Mouse (Mus musculus) midbrain, embryonic 14.5 days (tissue): ENCODE measurements around the gene Abcf1. TPM values are rescaled to one million over a fixed set of nuclear protein-coding genes. Genes with fewer than 3 reads are reported as not detected.
"Not testable (repeated sequence)": the region's sequence is repeated elsewhere in the genome, so short reads cannot be mapped to it uniquely, and the experiment has no call there.

ENCODE experiments used
- ATAC-seq: fragments of 200-750 bp; cut with Nextera tagmentation; 2 replicates; pipeline ENCODE4 v1.8.0; 2017; ENCODE audit warnings: moderate number of reproducible peaks, moderate library complexity; ENCODE audit not compliant: low FRiP score, low TSS enrichment
- DNase-seq: peaks from one replicate; pipeline ENCODE4 v3.0.0-alpha.2; 2015
- H3K27ac ChIP-seq: fragments of 300-500 bp; sonication (generic); replicated peaks from 2 replicates; pipeline ENCODE4 v1.5.1; 2014; ENCODE audit warnings: mild to moderate bottlenecking, low read depth, low read length, moderate library complexity
- H3K27me3 ChIP-seq: fragments of 300-500 bp; sonication (generic); 2 replicates; pipeline ENCODE4 v1.6.1; 2014; ENCODE audit warnings: low read length, control low read depth, mixed read lengths; ENCODE audit not compliant: control insufficient read depth, insufficient read depth
- H3K36me3 ChIP-seq: fragments of 300-500 bp; sonication (generic); 2 replicates; pipeline ENCODE4 v1.6.1; 2014; ENCODE audit warnings: low read length, control low read depth; ENCODE audit not compliant: control insufficient read depth, insufficient read depth
- H3K4me1 ChIP-seq: fragments of 300-500 bp; sonication (generic); 2 replicates; pipeline ENCODE4 v1.6.1; 2014; ENCODE audit warnings: mild to moderate bottlenecking, antibody characterized with exemption, low read length, control low read depth; ENCODE audit not compliant: control insufficient read depth, insufficient read depth
- H3K4me2 ChIP-seq: fragments of 300-500 bp; sonication (generic); 2 replicates; pipeline ENCODE4 v1.6.1; 2014; ENCODE audit warnings: mild to moderate bottlenecking, low read length, moderate library complexity
- H3K4me3 ChIP-seq: fragments of 300-500 bp; sonication (generic); replicated peaks from 2 replicates; pipeline ENCODE4 v1.5.1; 2014; ENCODE audit warnings: low read depth, low read length
- H3K9ac ChIP-seq: fragments of 300-500 bp; sonication (generic); replicated peaks from 2 replicates; pipeline ENCODE4 v1.6.1; 2014; ENCODE audit warnings: mild to moderate bottlenecking, low read length, moderate library complexity
- H3K9me3 ChIP-seq: fragments of 300-500 bp; sonication (generic); 2 replicates; pipeline ENCODE4 v1.6.1; 2016; ENCODE audit warnings: low read length, control low read depth, mixed read lengths; ENCODE audit not compliant: control insufficient read depth
- whole genome bisulfite sequencing: fragments of 180-500 bp; shearing (Covaris S2); extraction: QIAGEN DNeasy Blood & Tissue Kit; methylation state at CpG from one replicate; pipeline ENCODE4 v1.1.7; 2014; 5-methylcytosine and 5-hydroxymethylcytosine counted together
- polyA plus RNA-seq: library from polyadenylated mRNA; unstranded; fragments of >200 nt; fragmentation: Nextera tagmentation; extraction: Ambion mirVana; gene quantifications from 2 replicates; pipeline ENCODE4 v1.2.1, GENCODE M21; 2014

The Abcf1 gene
- 64.9 and 82.4 TPM in 2 replicates for polyA plus RNA-seq

GRCm38 (mm10) chr17:35969418-35970389, at the start of gene Abcf1:
Gene Abcf1, minus strand, starts transcription at chr17:35969761.
- peaks cover 25% of the 10 kb centered on the region for H3K36me3 ChIP-seq
- DNase-seq = peak; percentile 100
- peak within 1 kb of the TSS; percentile 82 for H3K4me3 ChIP-seq
- WGBS = under 1% methylated on average over 68 of the region's 68 CpGs
- H3K27me3 ChIP-seq = no peaks in the 10 kb centered on the region
- H3K9ac ChIP-seq = peak within 1 kb of the TSS; percentile 65
- no peaks in the 10 kb centered on the region for H3K9me3 ChIP-seq
- H3K4me2 ChIP-seq = peak within 1 kb of the TSS; percentile 82
- peak within 1 kb of the TSS; percentile 74 for H3K27ac ChIP-seq
- peaks cover 10% of the 10 kb centered on the region for H3K4me1 ChIP-seq
- ATAC-seq = peak; percentile 99

DNA sequence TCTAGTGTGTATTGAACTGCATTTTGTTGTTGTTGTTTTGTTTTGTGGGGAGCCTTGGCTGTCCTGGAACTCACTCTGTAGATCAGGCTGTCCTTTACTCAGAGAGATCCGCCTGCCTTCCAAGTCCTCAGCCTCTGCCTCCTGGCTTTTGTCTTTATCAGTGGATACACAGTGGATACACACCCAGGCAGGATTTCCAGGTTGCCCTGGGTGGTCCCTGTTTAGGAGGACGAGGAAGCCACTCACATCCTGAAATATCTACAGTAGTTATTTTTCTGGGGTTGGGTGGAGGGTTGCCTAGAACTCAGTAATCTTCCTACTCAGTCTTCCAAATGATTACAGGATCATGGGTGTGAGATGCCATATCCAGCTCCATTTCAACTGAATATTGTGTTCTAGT, 49.4 kb upstream of the Abcf1 start:
- 73% methylated on average over 2 of the region's 2 CpGs for WGBS
- DNase-seq = no peak
- H3K36me3 ChIP-seq = peaks cover 15% of the 10 kb centered on the region

DNA sequence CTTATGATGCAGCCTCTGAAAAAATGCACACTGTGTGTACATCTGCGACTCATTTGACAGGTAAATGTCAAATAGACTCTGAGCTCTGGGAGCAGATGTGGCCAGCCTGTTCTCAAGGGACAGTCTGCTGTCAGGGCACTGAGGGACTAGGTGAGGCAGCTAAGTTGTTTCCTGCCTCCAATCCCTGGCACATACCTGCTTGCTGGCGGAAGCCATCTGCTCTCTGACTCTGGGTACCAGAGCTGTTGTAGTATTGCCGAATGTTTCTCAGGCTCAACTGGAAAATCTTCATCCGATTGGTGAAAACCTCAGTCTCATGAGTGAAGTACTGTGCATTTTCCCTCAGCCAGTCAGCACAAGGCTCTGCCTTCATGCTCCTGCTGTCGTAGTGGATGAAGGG, 47.5 kb upstream of the Abcf1 start:
- 91% methylated on average over 5 of the region's 5 CpGs for WGBS
- Histone ChIP-seq H3K9me3 (no peaks in the 10 kb centered on the region), H3K36me3 (peaks cover 15% of the 10 kb centered on the region), H3K4me1 (no peaks in the 10 kb centered on the region), H3K9ac (no peak overlapping the region), H3K4me2 (no peak overlapping the region), H3K27me3 (no peaks in the 10 kb centered on the region), H3K4me3 (no peak overlapping the region), H3K27ac (no peak overlapping the region)
- ATAC-seq (no peak), DNase-seq (no peak)

More for the DNA sequence above, 49.4 kb upstream of the Abcf1 start:
- Histone ChIP-seq H3K27ac (no peak overlapping the region), H3K4me3 (no peak overlapping the region), H3K27me3 (no peaks in the 10 kb centered on the region), H3K4me2 (no peak overlapping the region), H3K9ac (no peak overlapping the region), H3K9me3 (no peaks in the 10 kb centered on the region), H3K4me1 (no peaks in the 10 kb centered on the region)
- no peak for ATAC-seq

GRCm38 (mm10) chr17:36014977-36015376, 45.4 kb upstream of the Abcf1 start:
- 98% methylated on average over 5 of the region's 5 CpGs for WGBS
- no peaks in the 10 kb centered on the region for H3K27me3 ChIP-seq
- no peak overlapping the region for H3K9ac ChIP-seq
- H3K27ac ChIP-seq = no peak overlapping the region
- no peaks in the 10 kb centered on the region for H3K4me1 ChIP-seq
- H3K4me2 ChIP-seq = no peak overlapping the region
- no peak overlapping the region for H3K4me3 ChIP-seq
- peaks cover 15% of the 10 kb centered on the region for H3K36me3 ChIP-seq
- ATAC-seq (no peak), DNase-seq (no peak)
- no peaks in the 10 kb centered on the region for H3K9me3 ChIP-seq

DNA sequence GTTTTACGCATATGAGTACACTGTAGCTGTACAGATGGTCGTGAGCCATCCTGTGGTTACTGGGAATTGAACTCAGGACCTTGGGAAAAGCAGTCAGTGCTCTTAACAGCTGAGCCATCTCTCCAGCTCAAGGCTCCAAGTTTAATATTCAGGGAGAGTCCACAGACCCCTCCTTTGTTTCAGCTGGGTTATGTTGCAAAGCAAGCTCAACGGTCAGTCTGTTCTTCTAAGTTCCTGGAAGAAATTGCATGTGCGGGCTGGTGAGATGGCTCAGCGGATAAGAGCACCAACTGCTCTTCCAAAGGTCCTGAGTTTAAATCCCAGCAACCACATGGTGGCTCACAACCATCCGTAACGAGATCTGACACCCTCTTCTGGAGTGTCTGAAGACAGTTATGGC, 34.8 kb upstream of the Abcf1 start:
- H3K27ac ChIP-seq, H3K4me3 ChIP-seq, H3K9ac ChIP-seq, DNase-seq, H3K27me3 ChIP-seq, H3K4me1 ChIP-seq, H3K9me3 ChIP-seq, H3K4me2 ChIP-seq, H3K36me3 ChIP-seq, ATAC-seq: not testable (repeated sequence)
- WGBS = 94% methylated on average over 7 of the region's 7 CpGs

GRCm38 (mm10) chr17:36003331-36003730, 33.8 kb upstream of the Abcf1 start:
- Histone ChIP-seq H3K4me1 (no peaks in the 10 kb centered on the region), H3K36me3 (no peaks in the 10 kb centered on the region), H3K27me3 (no peaks in the 10 kb centered on the region), H3K9me3 (no peaks in the 10 kb centered on the region), H3K4me2 (no peak overlapping the region), H3K27ac (no peak overlapping the region), H3K9ac (no peak overlapping the region), H3K4me3 (no peak overlapping the region)
- DNase-seq (no peak), ATAC-seq (no peak)
- 97% methylated on average over 7 of the region's 7 CpGs for WGBS

DNA sequence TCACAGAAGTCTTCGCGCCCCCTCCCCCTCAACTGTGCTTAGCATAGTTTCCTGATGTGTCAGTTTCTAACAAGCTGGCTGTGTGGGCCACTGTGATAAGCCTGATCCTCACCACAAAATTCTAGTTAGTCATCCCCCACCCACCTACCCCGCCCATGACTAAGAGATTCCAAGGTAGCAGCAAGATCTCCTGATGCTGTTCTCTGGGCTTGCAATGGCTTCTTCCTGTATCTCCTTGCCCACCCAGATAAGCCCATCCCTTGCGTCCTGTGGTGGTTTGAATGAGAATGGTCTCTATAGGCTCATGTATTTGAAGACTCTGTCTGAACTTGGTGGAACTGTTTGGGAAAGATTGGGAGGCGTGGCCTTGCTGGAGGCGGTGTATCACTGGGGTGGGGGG, 32.4 kb upstream of the Abcf1 start:
- Histone ChIP-seq H3K4me2 (no peak overlapping the region), H3K9ac (no peak overlapping the region), H3K27me3 (no peaks in the 10 kb centered on the region), H3K36me3 (no peaks in the 10 kb centered on the region), H3K4me1 (no peaks in the 10 kb centered on the region), H3K27ac (no peak overlapping the region), H3K4me3 (no peak overlapping the region), H3K9me3 (no peaks in the 10 kb centered on the region)
- ATAC-seq = no peak
- no peak for DNase-seq
- 98% methylated on average over 6 of the region's 6 CpGs for WGBS

- WGBS = 96% methylated on average over 12 of the region's 12 CpGs
- no peak for ATAC-seq
These were observed 31.7 kb upstream of the Abcf1 start for GRCm38 (mm10) chr17:36001121-36001897.

More at GRCm38 (mm10) chr17:36001121-36001897, 31.7 kb upstream of the Abcf1 start:
- H3K9ac ChIP-seq = no peak overlapping the region
- DNase-seq = no peak
- H3K27me3 ChIP-seq = no peaks in the 10 kb centered on the region
- no peaks in the 10 kb centered on the region for H3K36me3 ChIP-seq
- H3K9me3 ChIP-seq = no peaks in the 10 kb centered on the region
- no peaks in the 10 kb centered on the region for H3K4me1 ChIP-seq
- no peak overlapping the region for H3K27ac ChIP-seq
- no peak overlapping the region for H3K4me3 ChIP-seq
- no peak overlapping the region for H3K4me2 ChIP-seq
